Mouse (Mus musculus): ENCODE measurements around the gene Olfr433. TPM values are rescaled to one million over a fixed set of nuclear protein-coding genes. Genes with fewer than 3 reads are reported as not detected.

Olfr433 gene
- total RNA-seq, 1 experiment from 2014 or later = not detected

GRCm38 (mm10) chr1:174066305-174066704, 25.8 kb downstream of the Olfr433 start, which contains the start of gene Olfr430:
Gene Olfr430, plus strand, starts transcription at chr1:174066605.
- ATAC-seq (replicated peaks in 1 of 2; ENCODE audit: insufficient read depth in 1 of 2, low FRiP score in 2 of 2, low TSS enrichment in 1 of 2, low read depth in 1 of 2, poor library complexity in 2 of 2, severe bottlenecking in 2 of 2) = no peak

- no peak for ATAC-seq (replicated peaks in 1 of 2; ENCODE audit: insufficient read depth in 1 of 2, low FRiP score in 2 of 2, low TSS enrichment in 1 of 2, low read depth in 1 of 2, poor library complexity in 2 of 2, severe bottlenecking in 2 of 2)
Measured at GRCm38 (mm10) chr1:174084031-174084430, 43.5 kb downstream of the Olfr433 start, which contains the start of gene Olfr429. Gene Olfr429, plus strand, starts transcription at chr1:174084331.

Other genes starting within 250 kb of the Olfr433 start
- 4.3 TPM in 1 of 2 replicates, not detected in the other for gene Ifi211, start 127.7 kb upstream of the Olfr433 start, total RNA-seq (2017)
- 280 and 342 TPM in 2 replicates for gene Mndal, start 98.2 kb upstream of the Olfr433 start, total RNA-seq (2017)
- gene Ifi203, start 98.0 kb upstream of the Olfr433 start, total RNA-seq (2017) = 158 and 228 TPM in 2 replicates
- not detected in 2 replicates for gene Ifi202b, start 58.0 kb upstream of the Olfr433 start, total RNA-seq (2017)
- 2.1 and 4.3 TPM in 2 replicates for gene Ifi205, start 8.9 kb upstream of the Olfr433 start, total RNA-seq (2017)
- gene Olfr432, start 8.5 kb downstream of the Olfr433 start, total RNA-seq (2017) = not detected in 2 replicates
- gene Olfr430, start 25.9 kb downstream of the Olfr433 start, total RNA-seq (2017) = not detected in 2 replicates
- not detected in 2 replicates for gene Olfr429, start 43.6 kb downstream of the Olfr433 start, total RNA-seq (2017)
- gene Olfr427, start 56.2 kb downstream of the Olfr433 start, total RNA-seq (2017) = not detected in 2 replicates
- not detected in 2 replicates for gene Olfr231, start 80.5 kb downstream of the Olfr433 start, total RNA-seq (2017)
- not detected in 2 replicates for gene Olfr424, start 90.8 kb downstream of the Olfr433 start, total RNA-seq (2017)
- gene Olfr420, start 114.9 kb downstream of the Olfr433 start, total RNA-seq (2017) = not detected in 2 replicates
- gene Spta1, start 132.1 kb downstream of the Olfr433 start, total RNA-seq (2017) = 2.4 and 11.4 TPM in 2 replicates
- gene Olfr419, start 211.4 kb downstream of the Olfr433 start, total RNA-seq (2017) = not detected in 2 replicates

Data from hematopoietic stem cell, adult 5-6 weeks (primary cell).